Mouse (Mus musculus) gonadal fat pad, adult 2 months (tissue): Measurements from ENCODE around the gene Ddx21. TPM values are rescaled to one million over a fixed set of nuclear protein-coding genes. Genes with fewer than 3 reads are reported as not detected.
"Not testable (repeated sequence)": the region's sequence is repeated elsewhere in the genome, so short reads cannot be mapped to it uniquely, and the experiment has no call there.

Source experiments
- DNase-seq: peaks from one replicate; pipeline ENCODE4 v3.0.0-alpha.2; 2012; ENCODE audit warnings: low read depth
- polyA plus RNA-seq: library from polyadenylated mRNA; depleted of rRNA; stranded (reverse); fragments of >200 nt; gene quantifications from 2 replicates; pipeline ENCODE4 v1.2.3, GENCODE M21; 2012; rRNA removed

The Ddx21 gene
- 13.8 and 15.6 TPM in 2 replicates for polyA plus RNA-seq

DNA sequence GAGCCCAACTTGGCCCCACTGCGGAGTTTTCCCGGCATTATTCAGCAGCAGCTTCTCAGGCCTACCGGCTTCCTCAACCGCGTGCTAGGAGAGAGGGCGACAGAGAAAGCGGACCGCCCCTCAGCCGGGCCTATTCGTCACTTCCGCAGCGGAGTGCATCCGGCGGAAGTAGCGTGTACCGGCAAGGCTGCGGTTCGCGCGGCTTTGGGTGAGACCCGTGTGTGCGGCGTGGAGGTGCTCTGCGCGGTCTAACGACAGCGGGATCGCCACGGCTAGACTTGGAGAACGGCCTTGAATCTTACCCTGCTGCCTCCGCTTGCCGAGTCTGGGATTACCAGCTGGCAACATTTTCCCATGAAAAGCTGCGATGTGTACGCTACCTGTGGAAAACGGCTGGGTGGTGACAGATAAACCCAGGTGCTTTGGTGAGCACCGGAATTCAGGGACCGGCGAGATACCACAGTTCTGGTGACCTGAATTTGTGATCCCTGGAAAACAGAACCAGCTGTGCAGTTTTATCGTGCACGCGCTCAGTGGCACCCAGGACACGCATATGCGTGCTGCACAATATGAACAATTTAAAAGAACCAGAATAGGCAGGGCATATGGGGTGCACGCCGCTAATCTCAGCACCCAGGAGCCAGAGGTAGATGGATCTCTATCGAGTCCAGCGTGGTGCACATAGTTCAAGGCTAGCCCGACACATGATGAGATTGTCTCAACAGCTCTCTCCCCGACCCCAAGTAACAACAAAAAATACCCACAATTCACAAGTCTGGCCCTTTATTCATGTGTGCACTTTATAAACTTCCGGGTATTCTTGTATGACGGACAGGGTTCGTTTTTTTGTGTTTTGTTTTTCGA lies at the start of gene Ddx21:
Gene Ddx21, minus strand, starts transcription at position 105 of the 864 bp plus-strand sequence.
- DNase-seq = peak; percentile 46

GRCm38 (mm10) chr10:62650881-62651810 lies 49.1 kb upstream of the Ddx21 start, which contains the start of gene Ddx50:
Ddx50 (minus strand) TSS chr10:62651218.
- peak; percentile 77 for DNase-seq

GRCm38 (mm10) chr10:62650358-62650782 lies 48.3 kb upstream of the Ddx21 start:
- no peak for DNase-seq

GRCm38 (mm10) chr10:62604161-62604560 lies 2.1 kb upstream of the Ddx21 start:
- DNase-seq = no peak

GRCm38 (mm10) chr10:62603233-62604030 lies 1.4 kb upstream of the Ddx21 start:
- DNase-seq = no peak

DNA sequence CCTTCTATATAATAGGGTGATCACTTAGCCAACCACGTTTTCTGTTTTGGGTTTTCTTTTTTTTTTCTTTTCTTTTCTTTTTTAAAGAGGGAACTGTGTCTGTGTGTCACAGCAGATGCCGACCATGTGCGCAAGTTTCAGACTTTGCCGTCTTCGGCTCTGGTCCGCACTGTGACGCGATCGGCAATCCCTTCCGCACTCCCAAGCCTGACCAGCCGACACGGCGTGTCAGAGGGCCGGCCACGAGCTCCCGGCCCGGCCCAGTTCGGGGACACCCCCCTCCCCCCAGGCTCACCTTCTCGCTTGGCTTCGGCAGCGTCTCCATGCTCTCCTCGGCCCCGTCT lies 276 bp downstream of the Ddx21 start:
- DNase-seq = no peak

DNA sequence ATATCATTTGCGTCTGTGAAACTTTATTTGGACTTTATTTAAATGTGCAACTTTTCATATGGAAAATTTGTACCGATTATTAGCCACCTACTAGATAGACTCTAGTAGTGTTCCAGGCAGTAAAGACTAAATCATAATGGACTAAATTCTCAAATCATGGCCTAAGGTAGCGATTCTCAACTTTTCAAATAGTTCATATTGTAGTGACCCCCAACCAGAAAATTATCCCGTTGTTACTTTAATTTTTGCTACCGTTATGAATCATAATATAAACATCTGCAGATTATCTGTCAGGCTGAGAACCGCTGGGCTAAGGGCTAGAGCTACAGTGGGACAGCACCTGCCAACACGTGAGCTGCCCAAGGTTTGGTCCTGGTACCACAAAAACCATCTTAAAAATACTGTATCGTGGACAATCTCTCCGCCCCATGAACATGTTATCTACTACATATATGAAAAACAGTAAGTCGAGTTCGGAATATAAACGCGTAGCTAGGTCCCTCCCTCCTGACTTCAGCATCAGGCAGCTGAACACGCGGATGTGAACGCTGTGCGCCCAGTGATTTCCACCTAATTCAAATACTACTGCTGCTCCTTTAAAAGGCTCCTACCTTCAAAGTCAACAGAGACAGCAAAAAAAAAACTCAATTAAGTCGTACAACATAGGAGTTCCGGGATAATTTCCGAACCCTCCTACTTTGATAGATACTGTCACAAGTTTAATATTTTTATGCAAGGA lies 859 bp downstream of the Ddx21 start:
- DNase-seq = no peak

DNA sequence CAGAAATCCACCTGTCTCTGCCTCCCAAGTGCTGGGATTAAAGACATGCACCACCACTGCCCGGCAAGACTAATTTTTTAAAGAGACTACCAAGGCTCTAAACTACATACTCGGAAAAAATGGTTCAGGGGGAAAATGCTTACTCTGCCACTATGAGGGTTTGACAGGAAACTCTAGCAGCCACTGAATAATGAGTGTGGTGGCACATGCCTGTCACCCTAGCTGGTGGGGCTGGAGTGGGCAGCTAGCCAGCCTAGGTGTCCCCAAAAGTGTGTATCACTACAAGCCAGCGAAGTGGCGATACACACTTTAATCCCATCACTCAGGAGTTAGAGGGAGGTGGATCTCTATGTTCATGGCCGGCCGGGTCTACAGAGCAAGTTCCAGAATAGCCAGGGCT lies 2.0 kb downstream of the Ddx21 start:
- no peak for DNase-seq

GRCm38 (mm10) chr10:62599311-62599710 lies 2.8 kb downstream of the Ddx21 start:
- not testable (repeated sequence) for DNase-seq

GRCm38 (mm10) chr10:62592496-62592895 lies 9.6 kb downstream of the Ddx21 start:
- no peak for DNase-seq

DNA sequence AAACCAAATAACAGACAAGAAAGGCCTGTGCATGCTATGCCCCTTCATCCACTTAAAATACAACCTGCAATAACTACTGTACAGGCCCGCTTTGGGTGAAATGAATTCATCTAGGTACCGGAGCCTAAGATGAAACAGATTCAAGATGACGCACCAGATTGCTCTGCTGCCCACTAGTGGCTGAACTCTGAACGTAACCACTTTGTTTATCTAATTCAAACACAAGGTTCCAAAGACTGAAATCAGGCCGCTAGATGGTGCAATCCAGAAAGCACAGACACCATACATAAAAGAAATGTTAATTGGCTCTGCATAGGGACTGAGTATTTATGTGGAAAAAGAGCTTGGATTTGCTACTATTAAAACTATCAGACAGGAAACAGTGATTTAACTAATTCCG lies 11.9 kb downstream of the Ddx21 start:
- DNase-seq = peak; percentile 62

- DNase-seq = no peak
Observed at GRCm38 (mm10) chr10:62588616-62589015, 13.5 kb downstream of the Ddx21 start.

DNA sequence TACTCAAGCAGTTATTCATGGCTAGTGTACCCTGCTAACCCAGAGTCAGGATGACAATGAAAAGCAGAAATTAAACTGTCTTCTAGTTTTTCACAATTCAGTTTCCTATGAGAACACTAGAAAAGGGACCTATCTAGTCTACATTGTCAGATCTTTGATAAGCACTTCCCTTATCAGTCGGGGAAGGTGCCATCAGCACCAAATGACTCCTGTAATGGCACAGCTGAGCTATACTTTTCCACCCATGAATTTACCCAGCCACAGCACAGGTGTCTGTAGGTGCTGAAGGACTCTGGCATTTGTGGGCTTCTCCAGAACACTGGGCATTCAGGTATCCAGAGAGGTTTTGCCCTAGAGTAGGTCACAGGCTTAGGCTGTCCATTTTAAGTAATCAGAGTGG lies 18.8 kb downstream of the Ddx21 start:
- DNase-seq = no peak

DNA sequence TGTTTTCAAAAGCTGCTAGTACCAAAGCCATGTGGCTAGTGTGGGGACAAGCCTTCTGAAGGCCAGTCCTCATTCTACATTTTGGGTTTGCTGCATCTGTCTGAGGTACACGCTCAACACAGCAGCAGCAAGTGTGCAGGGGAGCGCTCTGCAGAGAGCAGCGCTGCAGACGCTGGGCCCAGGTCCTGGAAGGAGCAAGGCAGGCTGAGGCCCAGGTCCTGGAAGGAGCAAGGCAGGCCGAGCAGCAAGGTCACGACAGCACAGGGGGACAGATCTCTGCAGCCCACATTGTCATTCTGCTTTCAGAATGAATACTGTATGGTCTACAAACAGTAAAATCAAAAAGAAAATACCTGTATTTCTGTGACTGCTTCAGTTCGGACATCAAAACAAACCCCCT lies 19.4 kb downstream of the Ddx21 start:
- no peak for DNase-seq

- no peak for DNase-seq
Observed at GRCm38 (mm10) chr10:62582263-62582662, 19.8 kb downstream of the Ddx21 start.

DNA sequence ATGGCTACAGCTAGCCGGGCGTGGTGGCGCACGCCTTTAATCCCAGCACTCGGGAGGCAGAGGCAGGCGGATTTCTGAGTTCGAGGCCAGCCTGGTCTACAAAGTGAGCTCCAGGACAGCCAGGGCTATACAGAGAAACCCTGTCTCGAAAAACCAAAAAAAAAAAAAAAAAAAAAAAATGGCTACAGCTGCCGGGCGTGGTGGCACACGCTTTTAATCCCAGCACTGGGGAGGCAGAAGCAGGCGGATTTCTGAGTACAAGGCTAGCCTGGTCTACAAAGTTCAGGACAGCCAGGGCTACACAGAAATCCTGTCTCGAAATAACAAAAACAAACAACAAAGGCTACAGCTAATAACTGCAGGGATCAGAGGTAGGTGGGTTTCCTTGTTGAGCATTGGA lies 23.0 kb downstream of the Ddx21 start:
- not testable (repeated sequence) for DNase-seq

GRCm38 (mm10) chr10:62578338-62579100 lies 23.6 kb downstream of the Ddx21 start, which contains the start of gene Kif1bp:
Kif1bp (minus strand) TSS chr10:62578457.
- peak; percentile 75 for DNase-seq

GRCm38 (mm10) chr10:62577673-62578337 lies 24.3 kb downstream of the Ddx21 start:
- DNase-seq = no peak

- DNase-seq = no peak
Observed at GRCm38 (mm10) chr10:62575001-62575400, 27.1 kb downstream of the Ddx21 start.
